Mouse (Mus musculus): ENCODE results near the gene Foxg1. TPM values are rescaled to one million over a fixed set of nuclear protein-coding genes. Genes with fewer than 3 reads are reported as not detected.

The Foxg1 gene
- polyA plus RNA-seq, 1 experiment from 2014 or later = 3.1 TPM

- DNase-seq (ENCODE audit: low spot score) = no peak
Measured at GRCm38 (mm10) chr12:49401796-49402130, 19.3 kb downstream of the Foxg1 start.

GRCm38 (mm10) chr12:49409833-49410232 is 27.4 kb downstream of the Foxg1 start:
- no peak for DNase-seq (ENCODE audit: low spot score)

- DNase-seq (ENCODE audit: low spot score) = no peak
Measured at GRCm38 (mm10) chr12:49417963-49418362, 35.5 kb downstream of the Foxg1 start.

Other genes with a start within 250 kb of the Foxg1 start
- 0.04 and 0.07 TPM in 2 replicates for gene Gm43517, start 2.5 kb downstream of the Foxg1 start, polyA plus RNA-seq (2015; fragmentation: Nextera tagmentation; extraction: Ambion mirVana)